Mouse (Mus musculus) megakaryocyte-erythroid progenitor cell, adult 5-6 weeks (primary cell): ENCODE results near the gene Galnt3. TPM values are rescaled to one million over a fixed set of nuclear protein-coding genes. Genes with fewer than 3 reads are reported as not detected.

Experiments
- ATAC-seq: replicated peaks from 2 replicates; pipeline ENCODE4 v1.8.0; 2016; ENCODE audit warnings: mild to moderate bottlenecking, inconsistent platforms; ENCODE audit not compliant: severe bottlenecking, poor library complexity, low FRiP score, low TSS enrichment
- total RNA-seq, 2 experiments: library from RNA; stranded (forward) in 1 of 2; stranded (reverse) in 1 of 2; fragments of 200-1000, 215-1000 nt in 1 of 2; fragments of >200 nt in 1 of 2; fragmentation: Nextera tagmentation in 1 of 2; gene quantifications; 2 replicates each; pipeline ENCODE4 v1.2.3; 2014 to 2017

Galnt3 gene
- total RNA-seq (2014; fragmentation: Nextera tagmentation) (not detected in 2 replicates), total RNA-seq (2017) (not detected in 2 replicates)

DNA sequence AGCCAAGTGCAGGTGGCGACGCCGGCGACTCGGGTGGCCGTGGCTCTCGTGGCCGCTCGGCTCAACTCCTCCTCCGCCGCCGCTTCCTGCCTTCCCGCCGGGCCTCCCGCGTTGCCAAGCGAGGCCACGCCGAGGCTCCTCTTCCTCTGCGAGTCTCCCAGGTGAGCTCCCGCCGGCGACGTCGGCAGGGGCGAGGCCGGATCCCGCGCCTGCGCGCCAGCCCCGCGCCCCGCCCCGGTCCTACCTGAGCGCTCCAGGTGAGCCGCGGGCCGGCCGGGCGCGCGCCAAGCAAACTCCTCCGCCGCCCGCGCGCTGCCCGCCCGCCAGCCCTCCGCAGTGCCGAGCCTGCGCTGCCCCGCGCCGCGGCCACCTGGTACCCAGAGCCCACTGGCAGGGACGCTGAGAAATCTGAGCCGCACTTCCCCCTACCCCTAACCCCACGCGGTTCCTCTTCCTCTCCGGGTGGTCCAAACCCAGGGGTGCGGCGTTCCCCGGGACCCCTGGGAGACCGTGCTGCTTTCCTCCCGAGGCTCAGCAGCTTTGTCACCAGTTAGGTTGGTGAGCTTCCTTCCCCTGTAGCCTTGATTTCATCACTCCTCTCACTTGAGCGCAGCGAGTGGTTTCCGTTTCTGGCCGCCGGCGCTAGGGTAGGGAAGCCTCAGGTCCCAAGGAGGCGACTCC, at the start of gene Galnt3:
Gene Galnt3, minus strand, starts transcription at position 404 of the 681 bp plus-strand sequence.
- ATAC-seq = 0 out of 2 replicates have a peak, but pooled peaks have one; percentile 52

GRCm38 (mm10) chr2:66173134-66173533, 48.3 kb upstream of the Galnt3 start:
- ATAC-seq = no peak

DNA sequence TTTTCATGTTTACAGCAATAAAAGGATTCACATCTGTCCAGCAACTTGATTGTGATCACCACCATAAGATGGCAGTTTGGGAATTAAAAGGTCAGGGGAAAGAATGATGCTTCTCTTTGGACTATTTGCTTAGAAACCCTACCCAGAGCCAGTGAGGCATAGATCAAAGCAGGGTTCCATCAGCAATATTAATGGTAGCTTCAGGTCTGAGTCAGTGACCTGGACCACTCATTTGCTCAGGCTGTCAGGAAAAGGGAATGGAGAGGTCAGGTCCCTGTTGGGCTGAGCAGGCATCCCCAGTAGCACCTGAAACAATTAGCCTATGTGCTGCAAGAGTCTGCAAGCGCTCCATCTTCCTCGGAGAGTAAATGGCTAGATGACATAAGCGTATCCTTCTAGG, 46.8 kb upstream of the Galnt3 start:
- no peak for ATAC-seq

DNA sequence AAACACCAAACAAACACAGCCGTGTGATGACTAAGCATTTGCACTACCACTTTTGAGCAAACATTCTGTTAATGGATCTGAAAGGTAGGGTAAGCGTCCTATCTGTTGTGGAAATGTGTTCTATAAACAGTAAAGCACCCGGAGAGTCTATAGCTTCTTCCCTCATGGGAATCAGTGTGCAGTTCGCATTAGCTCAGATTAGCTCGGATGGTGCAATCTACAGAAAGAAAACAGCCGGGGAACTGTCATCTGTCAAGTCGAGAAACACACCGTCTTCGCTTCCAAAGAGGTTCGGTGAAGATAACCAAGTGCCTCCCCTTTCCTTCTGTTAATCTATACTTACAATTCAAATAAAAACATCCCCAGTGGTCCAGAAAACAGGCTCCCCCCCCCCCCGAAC, 45.9 kb upstream of the Galnt3 start:
- ATAC-seq = no peak

GRCm38 (mm10) chr2:66165025-66165424, 40.2 kb upstream of the Galnt3 start:
- ATAC-seq = no peak

GRCm38 (mm10) chr2:66158140-66158915, 33.5 kb upstream of the Galnt3 start:
- ATAC-seq = no peak

DNA sequence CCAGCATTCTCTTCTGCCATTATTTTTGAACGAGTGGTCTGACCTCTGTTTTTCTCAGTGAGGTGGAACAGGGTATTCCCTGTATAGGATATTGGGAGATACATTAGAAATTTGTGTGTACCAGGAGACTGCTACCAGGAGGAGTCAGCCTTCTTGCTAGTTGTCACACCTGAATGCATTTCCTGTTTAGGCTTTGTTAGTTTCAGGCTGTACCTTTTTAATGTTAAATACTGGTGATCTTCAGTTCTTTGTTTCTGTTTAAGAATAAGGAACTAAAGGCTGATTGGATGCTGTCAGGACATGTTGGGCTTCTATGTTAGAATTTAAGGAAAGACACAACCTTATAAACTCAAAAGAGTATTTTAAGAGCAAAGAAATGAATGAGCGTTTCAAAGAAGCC, 26.6 kb upstream of the Galnt3 start:
- no peak for ATAC-seq

- ATAC-seq = no peak
Measured at GRCm38 (mm10) chr2:66150531-66150930, 25.7 kb upstream of the Galnt3 start.

- no peak for ATAC-seq
Measured at GRCm38 (mm10) chr2:66148654-66149230, 23.9 kb upstream of the Galnt3 start.

GRCm38 (mm10) chr2:66146473-66146872, 21.7 kb upstream of the Galnt3 start:
- no peak for ATAC-seq

DNA sequence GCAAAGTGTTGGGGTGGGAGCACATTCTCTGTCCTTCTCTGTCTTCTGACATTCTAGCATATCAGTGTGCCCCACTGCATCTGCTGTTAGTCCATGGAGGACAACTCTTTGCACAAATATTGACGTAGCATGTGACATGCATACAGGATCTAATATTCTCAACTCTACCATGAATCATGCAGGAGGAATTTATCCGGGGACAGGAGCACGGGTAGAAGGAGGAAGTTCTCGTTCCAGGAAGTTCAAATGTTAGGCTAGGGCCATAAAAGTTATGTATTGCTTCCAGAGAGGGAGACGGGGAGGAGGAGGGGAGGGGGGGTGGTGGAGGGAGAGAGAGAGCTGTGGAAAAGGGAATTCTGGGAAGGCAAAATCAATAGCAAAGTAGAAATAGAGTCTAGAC, 20.0 kb upstream of the Galnt3 start:
- ATAC-seq = no peak

DNA sequence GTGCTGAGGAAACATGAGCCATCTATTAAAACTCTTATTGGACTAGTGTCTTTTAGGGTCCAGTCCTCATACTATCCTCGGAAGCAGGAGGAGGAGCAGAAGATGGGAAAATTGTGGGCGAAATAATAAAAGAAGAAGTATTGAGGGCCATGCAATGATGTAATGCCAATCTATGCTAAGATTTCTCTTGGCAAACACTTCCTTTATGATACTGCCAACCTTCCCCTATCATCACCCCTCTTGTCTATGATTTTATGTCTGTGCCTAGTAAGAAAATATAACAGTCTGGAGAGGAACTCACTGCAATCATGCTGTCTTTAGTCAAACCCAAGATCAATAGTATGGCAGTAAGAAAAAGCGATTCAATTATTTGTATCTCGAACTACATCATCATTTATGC, 18.5 kb upstream of the Galnt3 start:
- ATAC-seq = no peak

- ATAC-seq = no peak
Measured at GRCm38 (mm10) chr2:66142711-66143110, 17.9 kb upstream of the Galnt3 start.

DNA sequence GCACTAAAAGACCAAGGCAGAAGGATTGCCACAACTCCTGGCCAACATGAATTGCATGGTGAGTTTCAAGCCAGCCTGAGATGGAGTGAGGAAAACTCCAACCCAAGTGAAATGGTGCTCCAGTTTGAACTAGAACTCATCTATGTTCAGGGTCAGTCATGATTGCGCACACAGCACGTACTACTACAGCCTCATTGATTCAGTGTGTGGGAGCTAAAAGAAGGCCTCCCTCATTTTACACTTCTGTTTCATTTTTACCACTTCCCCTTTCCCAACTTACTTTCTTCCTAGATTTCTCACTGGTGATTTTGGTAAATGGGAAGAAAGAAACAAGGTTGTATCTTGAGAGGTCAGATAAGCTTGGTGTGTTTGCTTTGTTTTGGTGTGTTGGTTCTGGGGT, 17.5 kb upstream of the Galnt3 start:
- ATAC-seq = no peak

DNA sequence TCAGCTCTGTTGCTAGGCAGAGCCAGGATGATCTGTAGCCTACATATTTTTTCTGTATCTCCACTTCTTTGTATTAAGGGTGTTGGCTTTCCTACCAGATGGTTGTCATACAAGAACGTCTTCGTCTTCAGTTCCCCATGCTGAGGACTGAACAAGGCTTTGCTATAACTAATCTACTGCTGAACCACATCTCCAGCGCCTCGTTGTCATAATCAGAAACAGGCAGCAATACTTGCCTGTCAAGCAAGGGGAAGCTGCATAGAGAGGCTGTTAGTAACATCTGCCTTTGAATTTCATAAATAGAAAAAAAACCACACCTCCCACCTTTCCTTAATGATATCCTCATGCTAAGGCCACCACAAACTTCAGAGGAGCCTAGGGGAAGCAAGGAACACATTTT, 15.5 kb upstream of the Galnt3 start:
- ATAC-seq = no peak

- ATAC-seq = no peak
Measured at GRCm38 (mm10) chr2:66131862-66132544, 7.2 kb upstream of the Galnt3 start.

DNA sequence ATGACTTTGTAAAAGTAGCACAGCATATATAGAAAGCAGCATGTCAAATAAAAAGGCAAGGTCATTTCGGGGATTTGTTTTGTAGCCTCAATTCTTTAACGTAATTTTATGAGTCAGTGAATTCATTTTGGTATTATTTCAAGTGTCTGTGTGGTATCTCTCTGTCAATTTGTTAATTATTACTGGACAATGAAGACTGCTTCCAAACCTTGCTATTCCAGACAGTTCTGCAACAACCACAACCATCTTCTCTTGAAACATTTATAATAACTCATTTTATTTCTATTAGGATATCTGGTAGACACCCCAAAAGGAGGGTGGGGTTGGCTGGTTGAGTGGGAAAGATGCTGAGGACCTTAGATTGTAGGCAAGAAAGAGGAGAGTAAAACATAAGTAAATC, 4.1 kb upstream of the Galnt3 start:
- ATAC-seq = no peak

GRCm38 (mm10) chr2:66127541-66127940, 2.7 kb upstream of the Galnt3 start:
- ATAC-seq = no peak

DNA sequence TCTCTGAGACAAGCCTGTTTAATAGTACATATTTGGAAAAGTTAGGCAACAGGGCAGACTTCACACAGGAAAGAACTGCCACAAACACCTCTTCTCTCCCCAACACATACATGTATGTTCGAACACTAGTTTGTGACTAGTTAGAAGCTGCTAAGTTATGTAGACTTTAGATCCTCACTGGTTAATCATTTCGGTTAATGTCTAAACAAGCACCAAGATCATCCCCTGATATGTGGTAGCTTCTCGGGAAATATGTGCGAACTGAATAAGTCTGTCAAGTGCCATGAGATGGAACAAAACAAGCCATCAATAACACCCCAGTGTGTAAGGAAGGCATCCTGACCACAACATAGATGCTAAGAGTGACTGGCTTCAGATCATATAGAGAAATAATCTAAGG, 2.1 kb upstream of the Galnt3 start:
- no peak for ATAC-seq
